Mouse (Mus musculus): ENCODE data around the gene Med14. TPM values are rescaled to one million over a fixed set of nuclear protein-coding genes. Genes with fewer than 3 reads are reported as not detected.

The Med14 gene
- polyA plus RNA-seq, 1 experiment: 9.4 TPM

DNA sequence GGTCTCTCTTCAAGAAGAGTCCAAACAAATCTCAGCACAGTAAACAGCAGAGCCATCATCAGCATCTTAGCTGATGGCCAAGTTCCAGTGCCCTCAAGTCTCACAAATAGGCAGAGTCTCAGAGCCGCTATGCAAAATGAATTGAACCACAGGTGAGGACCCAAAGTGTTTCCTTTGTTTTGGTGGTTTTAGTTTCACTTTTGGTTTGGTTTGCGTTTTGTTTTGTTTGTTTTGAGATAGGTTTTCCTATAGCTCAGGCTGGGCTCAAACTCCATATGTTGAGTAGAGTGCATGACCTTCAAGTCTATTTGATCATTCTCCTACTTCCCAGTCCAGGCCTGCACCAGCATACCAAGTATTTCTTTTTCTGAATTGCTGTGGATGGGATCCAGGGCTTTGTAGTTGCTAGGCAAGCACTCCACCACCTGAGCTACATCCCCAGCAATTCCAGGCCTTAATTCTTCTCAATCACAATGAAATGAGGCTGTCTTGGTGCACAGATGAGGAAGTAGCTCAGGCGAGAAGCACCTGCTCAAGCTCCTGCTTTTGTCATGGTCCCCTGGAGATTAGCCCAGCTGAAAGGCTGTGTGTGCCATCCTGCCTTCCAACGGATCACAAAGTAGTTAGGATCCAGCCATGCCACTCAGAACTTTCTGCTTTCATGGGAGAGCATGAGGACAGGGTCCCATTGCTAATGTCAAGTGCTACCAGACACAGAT lies 5.1 kb upstream of the Med14 start:
- Histone ChIP-seq H3K4me1 (ENCODE audit: control insufficient read depth, insufficient read depth, insufficient read length, low read length) (peaks cover 5% of the 10 kb centered on the region; the same call in 1 of the 2 replicates), H3K36me3 (ENCODE audit: control insufficient read depth, insufficient read depth, low read length) (no peaks in the 10 kb centered on the region), H3K4me3 (ENCODE audit: low read depth, low read length) (no peak overlapping the region), H3K27ac (ENCODE audit: insufficient read depth, low read depth, low read length) (peak overlapping the region; percentile 72), H3K27me3 (ENCODE audit: control insufficient read depth, insufficient read depth, low read length) (no peaks in the 10 kb centered on the region)
- TF ChIP-seq CTCF (IDR thresholded peaks at IDR 0.05; ENCODE audit: extremely low read depth, insufficient read length, insufficient replicate concordance, low read depth, low read length): no peak
- TF ChIP-seq POLR2A (IDR thresholded peaks at IDR 0.05; ENCODE audit: low read depth, low read length): no peak
- 16% methylated on average over 4 of the region's 4 CpGs for WGBS

DNA sequence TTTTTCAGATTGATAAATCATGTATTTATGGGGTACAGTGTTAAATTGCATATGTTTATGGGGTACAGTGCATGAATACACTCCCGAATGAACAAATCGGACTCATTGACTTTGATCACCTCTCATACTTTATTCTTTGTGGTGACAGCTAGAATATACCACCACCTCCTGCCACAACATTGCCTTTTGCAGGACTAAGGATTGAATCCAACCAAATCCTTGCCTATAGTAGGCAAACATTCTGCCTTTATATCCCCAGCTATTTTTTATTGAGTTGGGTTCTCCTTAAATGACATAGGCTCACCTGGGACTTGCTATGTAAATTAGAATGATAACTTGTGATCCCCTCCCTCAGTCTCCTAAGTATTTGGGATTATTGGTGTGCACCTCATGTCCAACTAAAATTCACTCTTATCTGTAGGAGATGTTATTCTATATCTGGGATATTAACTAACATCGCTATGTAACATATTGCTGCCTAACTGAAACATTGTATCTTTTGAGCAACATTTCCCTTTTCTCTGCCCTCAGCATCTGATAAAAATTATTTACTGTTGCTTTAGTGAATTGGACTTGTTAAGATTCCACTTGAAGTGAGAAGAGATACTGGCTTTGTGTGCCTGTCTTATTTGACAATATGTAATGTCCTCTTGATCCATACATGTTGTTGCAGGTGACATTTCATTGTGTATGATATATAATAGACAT lies 1.4 kb upstream of the Med14 start:
- Histone ChIP-seq H3K4me3 (ENCODE audit: low read depth, low read length) (no peak overlapping the region), H3K4me1 (ENCODE audit: control insufficient read depth, insufficient read depth, insufficient read length, low read length) (peaks cover 5% of the 10 kb centered on the region; the same call in 1 of the 2 replicates), H3K27ac (ENCODE audit: insufficient read depth, low read depth, low read length) (peak overlapping the region; percentile 97), H3K27me3 (ENCODE audit: control insufficient read depth, insufficient read depth, low read length) (no peaks in the 10 kb centered on the region), H3K36me3 (ENCODE audit: control insufficient read depth, insufficient read depth, low read length) (no peaks in the 10 kb centered on the region)
- WGBS: 51% methylated on average over 3 of the region's 3 CpGs
- TF ChIP-seq CTCF (IDR thresholded peaks at IDR 0.05; ENCODE audit: extremely low read depth, insufficient read length, insufficient replicate concordance, low read depth, low read length) (no peak), POLR2A (IDR thresholded peaks at IDR 0.05; ENCODE audit: low read depth, low read length) (no peak)

- no peaks in the 10 kb centered on the region for H3K36me3 ChIP-seq (ENCODE audit: control insufficient read depth, insufficient read depth, low read length)
- H3K4me3 ChIP-seq (ENCODE audit: low read depth, low read length): peak overlapping the region; percentile 100
- 7% methylated on average over 32 of the region's 32 CpGs for WGBS
- no peaks in the 10 kb centered on the region for H3K27me3 ChIP-seq (ENCODE audit: control insufficient read depth, insufficient read depth, low read length)
- H3K27ac ChIP-seq (ENCODE audit: insufficient read depth, low read depth, low read length): peak overlapping the region; percentile 97
- peaks cover 5% of the 10 kb centered on the region; the same call in 1 of the 2 replicates for H3K4me1 ChIP-seq (ENCODE audit: control insufficient read depth, insufficient read depth, insufficient read length, low read length)
- TF ChIP-seq CTCF (IDR thresholded peaks at IDR 0.05; ENCODE audit: extremely low read depth, insufficient read length, insufficient replicate concordance, low read depth, low read length) (no peak), POLR2A (IDR thresholded peaks at IDR 0.05; ENCODE audit: low read depth, low read length) (no peak)
These were observed 657 bp upstream of the Med14 start for GRCm38 (mm10) chrX:12762334-12763126.

DNA sequence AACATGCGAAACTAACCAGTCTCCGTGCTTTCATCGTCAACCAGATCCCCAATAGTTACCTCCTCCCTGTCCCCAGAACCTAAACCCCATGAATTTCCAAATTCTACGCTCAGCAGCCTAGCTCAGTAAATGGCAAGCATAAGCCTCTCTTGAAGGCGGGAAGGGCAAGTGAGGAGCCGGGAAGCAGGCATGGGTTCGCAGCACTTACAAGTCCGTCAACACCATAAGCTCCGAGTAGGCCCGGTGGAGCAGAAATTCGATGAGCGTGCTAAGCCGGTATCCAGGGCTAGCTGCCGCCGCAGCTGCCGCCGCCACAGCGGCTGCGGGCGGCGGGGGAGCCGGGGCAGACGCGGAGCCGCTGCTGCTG lies 631 bp downstream of the Med14 start:
- H3K4me3 ChIP-seq (ENCODE audit: low read depth, low read length): peak overlapping the region; percentile 100
- 10% methylated on average over 25 of the region's 25 CpGs for WGBS
- peak overlapping the region; percentile 97 for H3K27ac ChIP-seq (ENCODE audit: insufficient read depth, low read depth, low read length)
- H3K4me1 ChIP-seq (ENCODE audit: control insufficient read depth, insufficient read depth, insufficient read length, low read length): no peaks in the 10 kb centered on the region
- H3K27me3 ChIP-seq (ENCODE audit: control insufficient read depth, insufficient read depth, low read length): no peaks in the 10 kb centered on the region
- TF ChIP-seq CTCF (IDR thresholded peaks at IDR 0.05; ENCODE audit: extremely low read depth, insufficient read length, insufficient replicate concordance, low read depth, low read length): no peak
- TF ChIP-seq POLR2A (IDR thresholded peaks at IDR 0.05; ENCODE audit: low read depth, low read length): no peak
- H3K36me3 ChIP-seq (ENCODE audit: control insufficient read depth, insufficient read depth, low read length): no peaks in the 10 kb centered on the region

- H3K4me1 ChIP-seq (ENCODE audit: control insufficient read depth, insufficient read depth, insufficient read length, low read length): no peaks in the 10 kb centered on the region
- WGBS: 15% methylated on average over 8 of the region's 8 CpGs
- H3K27me3 ChIP-seq (ENCODE audit: control insufficient read depth, insufficient read depth, low read length): no peaks in the 10 kb centered on the region
- no peak overlapping the region for H3K27ac ChIP-seq (ENCODE audit: insufficient read depth, low read depth, low read length)
- no peaks in the 10 kb centered on the region for H3K36me3 ChIP-seq (ENCODE audit: control insufficient read depth, insufficient read depth, low read length)
- H3K4me3 ChIP-seq (ENCODE audit: low read depth, low read length): no peak overlapping the region
- TF ChIP-seq POLR2A (IDR thresholded peaks at IDR 0.05; ENCODE audit: low read depth, low read length) (no peak), CTCF (IDR thresholded peaks at IDR 0.05; ENCODE audit: extremely low read depth, insufficient read length, insufficient replicate concordance, low read depth, low read length) (no peak)
These were observed 1.4 kb downstream of the Med14 start for GRCm38 (mm10) chrX:12760501-12760900.

DNA sequence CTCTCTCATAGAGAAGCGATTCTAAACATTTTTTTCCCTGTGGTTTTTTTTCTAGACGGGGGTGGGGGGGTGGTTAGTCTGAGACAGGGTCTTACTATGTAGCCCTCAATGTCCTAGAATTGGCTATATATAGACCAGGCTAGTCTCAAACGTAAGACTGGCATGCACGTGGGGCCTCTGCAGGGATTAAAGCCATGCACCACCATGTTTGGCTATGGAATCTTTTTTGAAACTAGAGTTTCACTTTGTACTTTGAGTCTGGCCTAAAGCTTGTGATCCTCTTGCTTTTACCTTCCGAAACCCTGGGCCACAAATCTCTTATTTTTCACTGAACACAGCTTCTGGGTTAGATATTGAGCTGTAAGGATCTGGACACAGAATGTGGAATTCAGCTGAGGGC lies 2.2 kb downstream of the Med14 start:
- H3K36me3 ChIP-seq (ENCODE audit: control insufficient read depth, insufficient read depth, low read length): no peaks in the 10 kb centered on the region
- H3K4me3 ChIP-seq (ENCODE audit: low read depth, low read length): no peak overlapping the region
- 39% methylated on average over 5 of the region's 5 CpGs for WGBS
- no peak overlapping the region for H3K27ac ChIP-seq (ENCODE audit: insufficient read depth, low read depth, low read length)
- no peaks in the 10 kb centered on the region for H3K4me1 ChIP-seq (ENCODE audit: control insufficient read depth, insufficient read depth, insufficient read length, low read length)
- H3K27me3 ChIP-seq (ENCODE audit: control insufficient read depth, insufficient read depth, low read length): no peaks in the 10 kb centered on the region
- TF ChIP-seq CTCF (IDR thresholded peaks at IDR 0.05; ENCODE audit: extremely low read depth, insufficient read length, insufficient replicate concordance, low read depth, low read length) (no peak), POLR2A (IDR thresholded peaks at IDR 0.05; ENCODE audit: low read depth, low read length) (no peak)

DNA sequence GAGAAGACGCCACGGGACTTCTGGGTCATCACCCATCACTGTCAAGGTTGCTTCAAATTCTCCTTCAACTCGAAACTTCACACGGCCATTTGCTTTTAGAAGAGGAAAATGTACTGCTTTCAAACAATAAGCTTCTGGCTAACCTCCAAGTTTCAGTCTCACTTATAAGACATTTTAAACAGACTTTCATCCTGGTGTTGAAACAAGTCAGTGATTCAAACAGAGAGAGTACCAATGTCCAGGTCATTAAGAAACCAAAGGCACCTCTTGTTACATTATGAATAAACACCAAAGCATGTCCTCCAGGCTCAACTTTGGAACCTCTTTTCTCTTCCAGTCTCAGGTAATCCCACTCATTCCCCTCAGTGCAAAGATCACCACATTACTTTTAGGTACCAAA lies 14.0 kb downstream of the Med14 start:
- Histone ChIP-seq H3K27me3 (ENCODE audit: control insufficient read depth, insufficient read depth, low read length) (no peaks in the 10 kb centered on the region), H3K36me3 (ENCODE audit: control insufficient read depth, insufficient read depth, low read length) (peaks cover 12% of the 10 kb centered on the region), H3K4me1 (ENCODE audit: control insufficient read depth, insufficient read depth, insufficient read length, low read length) (no peaks in the 10 kb centered on the region), H3K4me3 (ENCODE audit: low read depth, low read length) (no peak overlapping the region), H3K27ac (ENCODE audit: insufficient read depth, low read depth, low read length) (no peak overlapping the region)
- WGBS: 65% methylated on average over 4 of the region's 4 CpGs
- TF ChIP-seq CTCF (IDR thresholded peaks at IDR 0.05; ENCODE audit: extremely low read depth, insufficient read length, insufficient replicate concordance, low read depth, low read length) (no peak), POLR2A (IDR thresholded peaks at IDR 0.05; ENCODE audit: low read depth, low read length) (no peak)
